7 mouse cellular contexts compared by ENCODE assay signal in the genomic region with DNA sequence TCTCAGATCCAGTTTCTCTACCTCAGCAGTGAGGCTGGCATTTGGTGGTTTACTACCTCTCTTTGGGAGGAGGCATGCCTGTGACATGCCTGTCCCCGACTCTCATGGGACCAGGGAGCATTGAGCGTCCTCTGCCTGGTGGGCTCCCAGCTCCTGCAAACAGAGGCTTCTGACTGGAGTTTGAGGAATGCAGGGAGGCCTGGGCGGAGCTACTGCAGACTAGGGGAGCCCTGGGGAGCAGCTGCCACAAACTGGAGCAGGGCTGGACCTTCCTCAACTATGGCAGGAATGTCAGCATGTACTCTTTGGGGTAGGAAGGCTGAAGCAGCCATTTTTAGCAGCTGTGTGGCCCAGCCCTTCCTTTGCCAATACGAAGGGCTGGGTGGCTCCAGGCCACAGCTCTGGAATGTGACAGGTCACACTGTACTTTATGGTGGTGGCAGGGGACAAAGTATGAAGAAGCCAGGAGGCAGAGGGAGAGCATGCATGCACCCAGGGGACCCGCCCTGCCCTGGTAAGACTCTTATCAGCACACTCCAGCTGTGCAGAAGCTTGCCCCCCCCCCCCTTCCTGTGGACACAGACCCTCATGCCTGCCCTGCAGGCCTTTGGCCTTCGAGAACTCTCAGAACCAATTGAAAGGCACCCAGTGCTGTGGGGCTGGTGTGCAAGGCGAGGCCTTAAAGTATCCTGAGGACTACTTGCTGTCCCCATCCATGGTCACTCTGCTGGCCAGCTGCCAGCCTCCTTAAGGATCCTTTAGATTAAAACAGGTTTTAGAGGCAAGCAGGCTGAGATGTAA.
A peak's percentile ranks its signal among the peaks of the same experiment; 100 is the strongest.
DNase-seq lines count a peak whose midpoint lies in the region; ATAC-seq and TF ChIP-seq lines count a peak whose summit lies in the region.

No protein-coding gene starts in this region.

- peaks cover 7 to 28% of the 10 kb centered on the region in 2 experiments for H3K4me1 ChIP-seq in ES-E14 (ENCODE audit: control insufficient read depth in 2 of 2, insufficient read depth in 2 of 2, low read length in 2 of 2, poor library complexity in 1 of 2)
- peaks cover 26% of the 10 kb centered on the region for H3K4me1 ChIP-seq in lung, postnatal 0 days (ENCODE audit: insufficient read depth, low read depth, low read length)

- H3K27ac ChIP-seq in ES-E14 (ENCODE audit: insufficient read depth, low read depth, low read length, poor library complexity, severe bottlenecking) = peak overlapping the region; percentile 67
- H3K27ac ChIP-seq in lung, postnatal 0 days (ENCODE audit: low read length) = peak overlapping the region; percentile 85

- TF ChIP-seq EP300 in lung, postnatal 0 days (IDR thresholded peaks at IDR 0.05) = peak; percentile 85

- intact Hi-C loops in left cerebral cortex, postnatal 36 days (cut with DNase I) = no loop called here

- no peaks in the 10 kb centered on the region for H3K36me3 ChIP-seq in ES-E14 (ENCODE audit: control insufficient read depth, insufficient read depth, low read length, poor library complexity, severe bottlenecking)
- H3K36me3 ChIP-seq in lung, postnatal 0 days (ENCODE audit: insufficient read depth, low read length) = no peaks in the 10 kb centered on the region

- H3K4me3 ChIP-seq in ES-E14 (ENCODE audit: insufficient read depth in 1 of 2, low read depth in 1 of 2, low read length in 2 of 2, poor library complexity in 1 of 2, severe bottlenecking in 1 of 2) = peak overlapping the region; percentile 18 to 44; a peak in 3 of 4 replicates
- H3K4me3 ChIP-seq in lung, postnatal 0 days (ENCODE audit: low read depth, low read length) = no peak overlapping the region

- TF ChIP-seq CTCF in lung, postnatal 0 days (IDR thresholded peaks at IDR 0.05) = no peak

- WGBS in lung, postnatal 0 days = 19% methylated on average over 7 of the region's 7 CpGs

- H3K9me3 ChIP-seq in ES-E14 (ENCODE audit: control insufficient read depth, insufficient read depth, low read depth, low read length) = no peaks in the 10 kb centered on the region
- H3K9me3 ChIP-seq in lung, postnatal 0 days (ENCODE audit: low read length) = no peaks in the 10 kb centered on the region

- peak; percentile 90 for ATAC-seq in lung, postnatal 0 days

- peak overlapping the region; percentile 66 for H3K9ac ChIP-seq in ES-E14 (ENCODE audit: insufficient read depth, low read depth, low read length, poor library complexity, severe bottlenecking)
- 0 out of 2 replicates have a peak overlapping the region, but pooled peaks have one; percentile 3 for H3K9ac ChIP-seq in lung, postnatal 0 days (replicated peaks; ENCODE audit: low read depth)

- DNase-seq in ES-E14 (ENCODE audit: low read depth, low spot score) = peak; percentile 54
- peak; percentile 27 for DNase-seq in adipocyte (ENCODE audit: low spot score)
- peak; percentile 99 for DNase-seq in heart, adult 11 months
- DNase-seq in kidney, adult 8-10 months = peak; percentile 62 to 79
- DNase-seq in lung, postnatal 0 days (ENCODE audit: low spot score) = peak; percentile 89
- no peak for DNase-seq in left cerebral cortex, postnatal 36 days (ENCODE audit: low spot score in 2 of 2)
- no peak for DNase-seq in thymus, postnatal 4 days

- no peaks in the 10 kb centered on the region for H3K27me3 ChIP-seq in lung, postnatal 0 days (replicated peaks; ENCODE audit: insufficient read depth, low read length)

- in situ Hi-C loops in ES-E14 (cut with MboI; ENCODE audit: low sequenced_read_pairs in 2 of 2, unreplicated experiment in 2 of 2) = no loop called here

- 0 out of 2 replicates have a peak overlapping the region, but pooled peaks have one; percentile 2 for H3K4me2 ChIP-seq in lung, postnatal 0 days (replicated peaks; ENCODE audit: low read depth, low read length)

TF ChIP-seq in ES-E14, 5 proteins besides CTCF, POLR2A, EP300 and RAD21:
- no peak for TF ChIP-seq MAFK (IDR thresholded peaks at IDR 0.05; ENCODE audit: insufficient read depth, low read depth, low read length)
- no peak for TF ChIP-seq HCFC1 (IDR thresholded peaks at IDR 0.05; ENCODE audit: borderline replicate concordance, insufficient read depth, low read length)
TF ChIP-seq in ES-E14: peak in this region for 0.

Comparison
In these comparisons a context has a peak if more than half of its experiments do, and no peak if none do; other contexts are left out.
1. DNase-seq: peak in ES-E14 (single experiment), adipocyte (single experiment), heart, adult 11 months (single experiment), kidney, adult 8-10 months (2 of 2) and lung, postnatal 0 days (single experiment); none in left cerebral cortex, postnatal 36 days (0 of 2) and thymus, postnatal 4 days (single experiment).